Comparison of ENCODE assay signal across 21 mouse cellular contexts in the genomic region with DNA sequence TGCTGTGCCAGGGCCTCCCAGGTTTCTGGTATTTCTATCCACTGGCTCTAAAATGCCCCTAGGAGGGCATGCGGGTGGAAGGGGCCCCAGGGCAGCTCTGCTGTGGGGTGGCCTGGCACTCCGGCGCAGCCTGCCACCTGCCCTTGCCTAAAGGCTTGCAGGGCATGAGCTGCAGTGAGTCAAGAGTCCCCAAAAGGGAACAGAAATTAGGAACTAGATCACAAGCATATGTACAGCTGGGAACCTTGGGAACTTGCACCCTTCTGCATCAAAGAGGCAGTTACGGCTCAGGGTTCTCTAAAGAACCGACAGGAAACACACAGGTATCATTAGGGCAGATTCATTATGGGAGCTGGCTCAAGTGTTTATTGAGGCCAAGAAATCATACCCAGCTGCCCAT. TPM values are rescaled to one million over a fixed set of nuclear protein-coding genes. Genes with fewer than 3 reads are reported as not detected.
DNase-seq lines count a peak whose midpoint lies in the region; ATAC-seq lines count a peak whose summit lies in the region.
"Had no signal": no experiment of that assay in that cellular context is flagged by ENCODE, and none has a peak within 500 bp of the region (broad histone marks: within the 10 kb centered on the region; RNA-seq: fewer than 3 reads in every experiment).

No protein-coding gene starts in this region.

- no peaks in the 10 kb centered on the region for H3K79me2 ChIP-seq in macrophage (ENCODE audit: inconsistent target)

- H3K36me3 ChIP-seq in macrophage (ENCODE audit: inconsistent target), result peaks cover 7% of the 10 kb centered on the region; the same call in 1 of the 2 replicates
- no peaks in the 10 kb centered on the region for H3K36me3 ChIP-seq in splenic B cell, adult 2 months (ENCODE audit: control insufficient read depth, insufficient read depth, low read length, poor library complexity, severe bottlenecking)

- peak; percentile 75 for ATAC-seq in common myeloid progenitor, adult 5-6 weeks (replicated peaks; ENCODE audit: low read depth, poor library complexity, severe bottlenecking)
- ATAC-seq: forebrain, embryonic 13.5 days; forebrain, postnatal 0 days had no signal

- no peak overlapping the region for H3K4me3 ChIP-seq in macrophage (ENCODE audit: inconsistent target)
- H3K4me3 ChIP-seq: embryonic facial prominence, embryonic 13.5 days; forebrain, embryonic 13.5 days; gastrocnemius, adult 2 months; heart, embryonic 15.5 days had no signal

- H3K27ac ChIP-seq in macrophage, result peak overlapping the region; percentile 46
- H3K27ac ChIP-seq: embryonic facial prominence, embryonic 13.5 days; forebrain, embryonic 13.5 days; gastrocnemius, adult 2 months; heart, embryonic 15.5 days; hindbrain, embryonic 14.5 days had no signal

- DNase-seq in A20 (ENCODE audit: low read depth, low spot score), result peak; percentile 75
- DNase-seq in splenic B cell, adult 2 months (ENCODE audit: low read depth, low spot score), result peak; percentile 49
- no peak for DNase-seq in urinary bladder, postnatal 4 days (ENCODE audit: low spot score in 2 of 2)
- DNase-seq in left cerebral cortex, adult 8-10 months (ENCODE audit: low spot score in 2 of 2), result no peak
- no peak for DNase-seq in lung, postnatal 10 days
- DNase-seq: adrenal gland, adult 2 months; adrenal gland, postnatal 36 days; cerebellum, adult 11-12 months; cerebellum, adult 9-10 months; cerebellum, postnatal 25 days; forebrain, postnatal 0 days; gastrocnemius, adult 2 months; gastrocnemius, postnatal 25 days; heart, adult 11 months; heart, postnatal 14 days had no signal

- WGBS in macrophage (ENCODE audit: missing documents), result 13% methylated on average over 5 of the region's 5 CpGs

- H3K27me3 ChIP-seq in splenic B cell, adult 2 months (ENCODE audit: control insufficient read depth, insufficient read depth, low read length, poor library complexity, severe bottlenecking), result no peaks in the 10 kb centered on the region
- H3K27me3 ChIP-seq: embryonic facial prominence, embryonic 13.5 days; forebrain, embryonic 13.5 days; heart, embryonic 15.5 days had no signal

RNA-seq across cellular contexts. Expression of a gene that starts 34.0 kb away (rescaled TPM):
- 22.5 and 25.7 TPM in 2 replicates for total RNA-seq in common myeloid progenitor, adult 5-6 weeks (2017)
- 10 to 100 TPM in 21 of 26 experiments, 1 to 10 TPM in 5; 5.0 to 63.1 (median 35.7) TPM for total RNA-seq in macrophage (2018; cell fraction: chromatin; rRNA removed)
- total RNA-seq in macrophage (2018; cell fraction: cytosol; rRNA removed), result 10 to 100 TPM; 16.5 to 32.9 (median 27.0) TPM
- total RNA-seq in macrophage (2018; cell fraction: nucleus; rRNA removed), result 10 to 100 TPM in 22 of 26 experiments, 1 to 10 TPM in 4; 7.9 to 51.1 (median 28.1) TPM
- 22.1 to 40.9 TPM (median 22.9 TPM) in 3 replicates for polyA plus RNA-seq in macrophage (2018)
- total RNA-seq in left cerebral cortex, adult 8-10 months (2022), result 10 to 100 TPM; 42.0 to 49.5 (median 44.3) TPM

Comparison
In these comparisons a context has a peak if more than half of its experiments do, and no peak if none do; other contexts are left out.
1. DNase-seq: peak in A20 (single experiment) and splenic B cell, adult 2 months (single experiment); none in urinary bladder, postnatal 4 days (0 of 2), left cerebral cortex, adult 8-10 months (0 of 2) and lung, postnatal 10 days (single experiment).